Comparison of ENCODE assay signal across 30 mouse cellular contexts in genomic region chr9:99363076-99363475, GRCm38 (mm10). TPM values are rescaled to one million over a fixed set of nuclear protein-coding genes. Genes with fewer than 3 reads are reported as not detected.
A peak's percentile ranks its signal among the peaks of the same experiment; 100 is the strongest.
DNase-seq lines count a peak whose midpoint lies in the region; ATAC-seq and TF ChIP-seq lines count a peak whose summit lies in the region.
"Had no signal": no experiment of that assay in that cellular context is flagged by ENCODE, and none has a peak within 500 bp of the region (broad histone marks: within the 10 kb centered on the region; RNA-seq: fewer than 3 reads in every experiment).

No protein-coding gene starts in this region.

- H3K4me1 ChIP-seq in kidney, embryonic 14.5 days (ENCODE audit: control insufficient read depth, insufficient read depth, low read length) = no peaks in the 10 kb centered on the region
- 0 out of 2 replicates have a peak, but pooled peaks cover under 1% of the 10 kb centered on the region for H3K4me1 ChIP-seq in embryonic facial prominence, embryonic 11.5 days (ENCODE audit: control insufficient read depth, insufficient read depth, low read length)

- H3K27me3 ChIP-seq in kidney, embryonic 14.5 days (ENCODE audit: control insufficient read depth, insufficient read depth, low read length) = peaks cover 21% of the 10 kb centered on the region
- peaks cover 11% of the 10 kb centered on the region for H3K27me3 ChIP-seq in embryonic facial prominence, embryonic 11.5 days (ENCODE audit: control insufficient read depth, insufficient read depth, low read length)

- no peak overlapping the region for H3K9ac ChIP-seq in kidney, embryonic 14.5 days (ENCODE audit: low read depth, low read length)
- no peak overlapping the region for H3K9ac ChIP-seq in embryonic facial prominence, embryonic 11.5 days (replicated peaks; ENCODE audit: low read length)
- H3K9ac ChIP-seq: hindbrain, embryonic 12.5 days; intestine, embryonic 15.5 days; liver, embryonic 15.5 days; lung, embryonic 14.5 days; midbrain, embryonic 15.5 days; neural tube, embryonic 12.5 days had no signal

- DNase-seq in kidney, postnatal 10 days = no peak
- DNase-seq in R1 (ENCODE audit: low read depth, low spot score) = peak; percentile 45
- DNase-seq in embryonic facial prominence, embryonic 11.5 days (ENCODE audit: low spot score) = peak; percentile 60
- no peak for DNase-seq in layer of hippocampus, adult 2 months (ENCODE audit: low spot score in 2 of 2)
- DNase-seq in c-Kit-positive CD71-positive TER-119-positive erythroid progenitor cells, embryonic 14.5 days (ENCODE audit: low spot score) = no peak
- no peak for DNase-seq in left cerebral cortex, postnatal 4 days
- DNase-seq: adrenal gland, postnatal 25 days; cerebellum, adult 18-20 months; cerebellum, postnatal 14 days; gastrocnemius, postnatal 36 days; heart, adult 18-20 months; heart, postnatal 36 days; kidney, adult 2 months; kidney, postnatal 36 days; lung, embryonic 14.5 days; lung, postnatal 14 days; right cerebral cortex, postnatal 4 days; thymus, adult 18-20 months; thymus, postnatal 25 days had no signal

- H3K9me3 ChIP-seq in kidney, embryonic 14.5 days (ENCODE audit: control insufficient read depth, low read length) = no peaks in the 10 kb centered on the region
- no peaks in the 10 kb centered on the region for H3K9me3 ChIP-seq in embryonic facial prominence, embryonic 11.5 days (replicated peaks; ENCODE audit: control insufficient read depth, low read length)
- H3K9me3 ChIP-seq: hindbrain, embryonic 12.5 days; intestine, embryonic 15.5 days; liver, embryonic 15.5 days; midbrain, embryonic 15.5 days; neural tube, embryonic 12.5 days had no signal

- no peak overlapping the region for H3K27ac ChIP-seq in kidney, embryonic 14.5 days (ENCODE audit: low read depth, low read length)
- H3K27ac ChIP-seq in embryonic facial prominence, embryonic 11.5 days (replicated peaks; ENCODE audit: low read depth, low read length) = no peak overlapping the region
- no peak overlapping the region for H3K27ac ChIP-seq in layer of hippocampus, adult 2 months
- H3K27ac ChIP-seq: hindbrain, embryonic 12.5 days; hindbrain, postnatal 0 days; intestine, embryonic 15.5 days; liver, embryonic 15.5 days; midbrain, embryonic 15.5 days; neural tube, embryonic 12.5 days; stomach, postnatal 0 days had no signal

- intact Hi-C loops in left cerebral cortex, postnatal 4 days (cut with DNase I) = no loop called here

- no peaks in the 10 kb centered on the region for H3K36me3 ChIP-seq in kidney, embryonic 14.5 days (ENCODE audit: control insufficient read depth, insufficient read depth, low read length)
- no peaks in the 10 kb centered on the region for H3K36me3 ChIP-seq in embryonic facial prominence, embryonic 11.5 days (replicated peaks; ENCODE audit: control insufficient read depth, insufficient read depth, low read depth, low read length)
- H3K36me3 ChIP-seq: hindbrain, embryonic 12.5 days; intestine, embryonic 15.5 days; liver, embryonic 15.5 days; midbrain, embryonic 15.5 days; neural tube, embryonic 12.5 days had no signal

- no peak overlapping the region for H3K4me2 ChIP-seq in kidney, embryonic 14.5 days (replicated peaks; ENCODE audit: low read depth, low read length)
- H3K4me2 ChIP-seq in embryonic facial prominence, embryonic 11.5 days (ENCODE audit: low read depth, low read length) = no peak overlapping the region
- H3K4me2 ChIP-seq: heart, embryonic 11.5 days; hindbrain, embryonic 12.5 days; intestine, embryonic 15.5 days; liver, embryonic 15.5 days; lung, embryonic 14.5 days; midbrain, embryonic 15.5 days; neural tube, embryonic 12.5 days had no signal

- 60% methylated on average over 8 of the region's 8 CpGs for WGBS in kidney, embryonic 14.5 days
- 57% methylated on average over 8 of the region's 8 CpGs for WGBS in embryonic facial prominence, embryonic 11.5 days

- no peak for TF ChIP-seq CTCF in layer of hippocampus, adult 2 months (conservative IDR thresholded peaks at IDR 0.05)

- ATAC-seq in kidney, embryonic 14.5 days (ENCODE audit: low FRiP score, low TSS enrichment) = peak; percentile 28; the same call in 1 of the 2 replicates
- no peak for ATAC-seq in embryonic facial prominence, embryonic 11.5 days (replicated peaks; ENCODE audit: insufficient number of reproducible peaks, low FRiP score, low TSS enrichment, low read depth)
- ATAC-seq: forebrain, embryonic 14.5 days; hindbrain, postnatal 0 days; intestine, embryonic 15.5 days; midbrain, embryonic 15.5 days had no signal

- no peak overlapping the region for H3K4me3 ChIP-seq in kidney, embryonic 14.5 days (ENCODE audit: low read length)
- no peak overlapping the region for H3K4me3 ChIP-seq in embryonic facial prominence, embryonic 11.5 days (ENCODE audit: low read depth, low read length)
- H3K4me3 ChIP-seq in layer of hippocampus, adult 2 months = no peak overlapping the region
- H3K4me3 ChIP-seq: hindbrain, embryonic 12.5 days; intestine, embryonic 15.5 days; liver, embryonic 15.5 days; midbrain, embryonic 15.5 days; neural tube, embryonic 12.5 days had no signal

RNA-seq across cellular contexts. Expression of gene Esyt3, which starts 4.7 kb away (rescaled TPM):
- 0.17 and 0.76 TPM in 2 replicates for polyA plus RNA-seq in kidney, embryonic 14.5 days (2014; fragmentation: Nextera tagmentation; extraction: Ambion mirVana)
- polyA plus RNA-seq in embryonic facial prominence, embryonic 11.5 days (2014; fragmentation: Nextera tagmentation; extraction: Ambion mirVana) = 0.21 and 0.31 TPM in 2 replicates
- 1 to 10 TPM; 1.7 to 1.9 TPM for total RNA-seq in layer of hippocampus, adult 2 months (2021)
- total RNA-seq in left cerebral cortex, postnatal 4 days (2021) = 1 to 10 TPM; 1.6 to 3.3 TPM
- total RNA-seq: gastrocnemius, adult 18-20 months; gastrocnemius, postnatal 36 days had no signal

Comparison
In these comparisons a context has a peak if more than half of its experiments do, and no peak if none do; other contexts are left out.
1. DNase-seq: peak in R1 (single experiment) and embryonic facial prominence, embryonic 11.5 days (single experiment); none in kidney, postnatal 10 days (single experiment), layer of hippocampus, adult 2 months (0 of 2), c-Kit-positive CD71-positive TER-119-positive erythroid progenitor cells, embryonic 14.5 days (single experiment) and left cerebral cortex, postnatal 4 days (single experiment).